Mouse (Mus musculus): ENCODE measurements at regions not wholly inside any gene's neighbourhood (a gene's known extent, or its start where the extent isn't known, plus 50 kb on each side); places are given as distances from the start of the nearest gene placed in this dataset.
A peak's percentile ranks its signal among the peaks of the same experiment; 100 is the strongest.

DNA sequence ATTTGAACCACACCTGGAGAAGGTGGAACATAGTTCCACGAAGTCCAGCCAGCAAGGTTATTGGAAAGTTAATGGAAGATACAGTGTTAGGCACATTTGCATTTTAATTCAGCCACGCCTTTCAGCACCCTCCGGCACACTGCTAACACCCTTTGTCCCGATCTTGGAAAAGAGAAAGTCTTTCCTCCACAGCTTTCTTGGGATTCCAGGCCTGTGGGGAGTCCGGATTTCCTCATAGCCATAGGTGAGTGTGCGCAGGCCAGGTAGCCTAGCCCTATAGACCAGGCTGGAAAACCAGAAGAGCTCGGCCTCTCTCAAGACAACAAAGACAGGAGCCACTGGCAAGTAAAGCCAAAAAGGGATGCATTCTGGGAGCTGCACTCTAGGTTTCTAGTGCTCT is 50.7 kb upstream of the Elf5 start:
- peak; percentile 8 to 18 for DNase-seq

All from kidney, postnatal 36 days (tissue).